Mouse (Mus musculus): ENCODE measurements at regions not wholly inside any gene's neighbourhood (a gene's known extent, or its start where the extent isn't known, plus 50 kb on each side); places are given as distances from the start of the nearest gene placed in this dataset.
"Not testable (repeated sequence)": the region's sequence is repeated elsewhere in the genome, so short reads cannot be mapped to it uniquely, and the experiment has no call there.

- intact Hi-C loops (cut with DNase I): loop anchor here (2.0 kb wide), 1 partner anchor 15 kb away; no protein-coding TSS in a partner anchor
- no peak for DNase-seq
These were observed 91.4 kb downstream of the Gm21738 start for GRCm38 (mm10) chr14:19327321-19327720.

DNA sequence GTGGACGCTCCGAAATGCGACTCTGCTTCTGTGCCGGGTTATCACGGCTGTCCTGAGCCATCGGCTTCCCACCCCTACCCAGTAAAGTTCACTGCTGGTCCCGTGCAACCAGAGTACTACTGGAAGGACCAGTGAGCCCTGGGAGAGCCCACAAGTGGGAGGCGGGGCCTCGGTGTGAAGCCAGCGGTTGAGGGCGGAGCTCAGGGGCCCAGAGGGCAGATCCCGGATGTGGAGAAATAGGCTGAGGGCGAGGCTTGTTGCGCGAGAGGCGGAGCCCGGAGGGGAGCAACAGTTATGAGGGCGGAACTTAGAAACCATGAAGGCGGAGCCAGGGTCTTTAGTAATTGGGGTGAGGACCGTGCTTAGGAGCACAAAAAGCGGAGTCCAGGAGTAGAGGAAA is 107.1 kb downstream of the Gm21738 start:
- intact Hi-C loops (cut with DNase I): no loop called here
- no peak for DNase-seq

GRCm38 (mm10) chr14:19302859-19303258 is 115.9 kb downstream of the Gm21738 start:
- intact Hi-C loops (cut with DNase I); DNase-seq: not testable (repeated sequence)

DNA sequence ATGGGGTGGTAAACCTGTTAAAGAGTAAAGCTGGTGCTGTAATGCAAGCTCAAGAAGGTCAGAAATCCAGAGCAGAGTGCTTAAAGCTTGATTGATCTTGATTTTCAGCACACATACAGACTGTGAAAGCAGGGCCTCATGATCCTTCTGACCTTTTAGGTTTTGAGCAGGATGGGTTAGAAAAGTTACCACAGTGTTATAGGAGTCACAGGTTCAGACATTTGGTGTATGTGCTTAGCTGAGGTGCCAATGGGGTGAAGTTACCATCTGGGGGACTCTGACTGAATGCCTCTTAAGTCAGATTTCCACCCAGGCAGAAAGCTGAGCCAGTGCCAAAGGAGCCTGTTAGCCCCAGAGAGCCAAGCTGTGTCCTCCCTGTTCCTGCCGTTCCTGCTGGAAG is 139.6 kb downstream of the Gm21738 start:
- DNase-seq: no peak
- intact Hi-C loops (cut with DNase I): no loop called here

DNA sequence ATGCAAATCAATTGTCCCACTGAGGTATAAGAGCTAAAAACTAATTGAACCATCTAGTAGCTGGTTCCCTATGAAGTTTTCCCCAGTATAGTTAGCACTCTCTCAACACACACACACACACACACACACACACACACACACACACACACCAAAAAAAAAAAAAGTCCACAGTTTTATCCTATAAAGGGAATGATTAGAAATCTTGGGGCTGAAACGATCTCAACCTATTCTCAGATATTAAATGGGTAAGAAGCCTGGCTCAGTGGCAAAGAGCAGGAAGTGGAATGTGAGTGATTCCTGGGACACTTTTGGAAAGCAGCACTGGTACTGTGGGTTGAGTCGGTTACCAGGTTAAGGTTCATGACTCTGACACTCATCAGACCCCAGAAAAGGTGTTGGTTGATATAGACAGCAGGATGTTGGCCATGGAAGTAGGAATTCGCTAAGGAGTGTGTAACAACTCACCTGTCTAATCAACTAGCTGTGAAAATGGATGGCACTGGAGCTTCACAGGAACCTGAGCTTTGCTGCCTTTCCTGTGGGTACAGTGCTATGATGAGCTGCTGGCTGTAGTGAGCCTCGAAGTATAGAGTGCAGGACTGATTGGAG is 140.8 kb downstream of the Gm21738 start:
- intact Hi-C loops (cut with DNase I): no loop called here

More for the DNA sequence above, 140.8 kb downstream of the Gm21738 start:
- peak; percentile 38 to 72 for DNase-seq
